Comparison of ENCODE assay signal across 19 mouse cellular contexts in genomic region chr7:116529793-116530192, GRCm38 (mm10). TPM values are rescaled to one million over a fixed set of nuclear protein-coding genes. Genes with fewer than 3 reads are reported as not detected.
DNase-seq lines count a peak whose midpoint lies in the region; ATAC-seq lines count a peak whose summit lies in the region.
"Had no signal": no experiment of that assay in that cellular context is flagged by ENCODE, and none has a peak within 500 bp of the region (broad histone marks: within the 10 kb centered on the region; RNA-seq: fewer than 3 reads in every experiment).

No protein-coding gene starts in this region.

- no peak overlapping the region for H3K27ac ChIP-seq in midbrain, embryonic 15.5 days
- H3K27ac ChIP-seq: forebrain, embryonic 13.5 days; limb, embryonic 12.5 days; lung, embryonic 15.5 days; midbrain, embryonic 12.5 days; stomach, embryonic 15.5 days had no signal

- WGBS in midbrain, embryonic 15.5 days: 88% methylated on average over 4 of the region's 4 CpGs

- H3K4me2 ChIP-seq in midbrain, embryonic 15.5 days: no peak overlapping the region
- H3K4me2 ChIP-seq: forebrain, embryonic 13.5 days; limb, embryonic 12.5 days; lung, embryonic 15.5 days; midbrain, embryonic 12.5 days; stomach, embryonic 15.5 days had no signal

- no peak for ATAC-seq in midbrain, embryonic 15.5 days (replicated peaks)
- ATAC-seq: forebrain, embryonic 13.5 days; hindbrain, embryonic 16.5 days had no signal

- H3K9ac ChIP-seq in midbrain, embryonic 15.5 days: no peak overlapping the region
- H3K9ac ChIP-seq: forebrain, embryonic 13.5 days; limb, embryonic 12.5 days; lung, embryonic 15.5 days; midbrain, embryonic 12.5 days; stomach, embryonic 15.5 days had no signal

- peak; percentile 21 for DNase-seq in lung, postnatal 25 days (ENCODE audit: low spot score)
- DNase-seq in lung, adult 18-20 months: no peak
- DNase-seq in CD4-positive, CD25-positive, alpha-beta regulatory T cell, adult 2 months (ENCODE audit: low read depth, low spot score): peak; percentile 42
- peak; percentile 18 for DNase-seq in c-Kit-positive CD71-negative TER-119-negative erythroid progenitor cells, embryonic 14.5 days (ENCODE audit: low read depth)
- peak; percentile 22 for DNase-seq in naive thymus-derived CD4-positive, alpha-beta T cell, adult 2 months (ENCODE audit: low read depth)
- no peak for DNase-seq in cerebellum, postnatal 25 days
- no peak for DNase-seq in right cerebral cortex, adult 18-20 months
- DNase-seq: adrenal gland, adult 8-10 months; cerebellum, adult 9-11 months; heart, postnatal 10 days; kidney, adult 8-10 months; kidney, postnatal 4 days had no signal

- peaks cover 20% of the 10 kb centered on the region; the same call in 1 of the 2 replicates for H3K36me3 ChIP-seq in midbrain, embryonic 15.5 days (replicated peaks)

- no peaks in the 10 kb centered on the region for H3K27me3 ChIP-seq in midbrain, embryonic 15.5 days (replicated peaks)
- H3K27me3 ChIP-seq: forebrain, embryonic 13.5 days; limb, embryonic 12.5 days; lung, embryonic 15.5 days; midbrain, embryonic 12.5 days; stomach, embryonic 15.5 days had no signal

- H3K4me3 ChIP-seq in midbrain, embryonic 15.5 days: no peak overlapping the region
- H3K4me3 ChIP-seq: forebrain, embryonic 13.5 days; limb, embryonic 12.5 days; lung, embryonic 15.5 days; midbrain, embryonic 12.5 days; stomach, embryonic 15.5 days had no signal

- no peaks in the 10 kb centered on the region for H3K4me1 ChIP-seq in midbrain, embryonic 15.5 days
- H3K4me1 ChIP-seq: forebrain, embryonic 13.5 days; limb, embryonic 12.5 days; lung, embryonic 15.5 days; midbrain, embryonic 12.5 days; stomach, embryonic 15.5 days had no signal

- no peaks in the 10 kb centered on the region for H3K9me3 ChIP-seq in midbrain, embryonic 15.5 days
- H3K9me3 ChIP-seq: forebrain, embryonic 13.5 days; limb, embryonic 12.5 days; lung, embryonic 15.5 days; midbrain, embryonic 12.5 days; stomach, embryonic 15.5 days had no signal

RNA-seq across cellular contexts. Expression of gene Nucb2, which starts 25.6 kb away (rescaled TPM):
- 28.0 and 32.0 TPM in 2 replicates for polyA plus RNA-seq in midbrain, embryonic 15.5 days (2015; fragmentation: Nextera tagmentation; extraction: Ambion mirVana)

Comparison
In these comparisons a context has a peak if more than half of its experiments do, and no peak if none do; other contexts are left out.
1. DNase-seq: peak in lung, postnatal 25 days (single experiment), CD4-positive, CD25-positive, alpha-beta regulatory T cell, adult 2 months (single experiment), c-Kit-positive CD71-negative TER-119-negative erythroid progenitor cells, embryonic 14.5 days (single experiment) and naive thymus-derived CD4-positive, alpha-beta T cell, adult 2 months (single experiment); none in lung, adult 18-20 months (0 of 2), cerebellum, postnatal 25 days (0 of 2) and right cerebral cortex, adult 18-20 months (single experiment).